Mouse (Mus musculus): Measurements from ENCODE around the gene Dus1l.
"Not testable (repeated sequence)": the region's sequence is repeated elsewhere in the genome, so short reads cannot be mapped to it uniquely, and the experiment has no call there.

Dus1l gene

GRCm38 (mm10) chr11:120795756-120796613 lies at the start of gene Dus1l:
Dus1l (minus strand) TSS chr11:120796403.
- peak; percentile 99 for DNase-seq

- DNase-seq = no peak
These were observed 48.1 kb upstream of the Dus1l start for GRCm38 (mm10) chr11:120844329-120844728.

GRCm38 (mm10) chr11:120833555-120834280 lies 37.5 kb upstream of the Dus1l start:
- no peak for DNase-seq

- DNase-seq = not testable (repeated sequence)
These were observed 36.8 kb upstream of the Dus1l start for GRCm38 (mm10) chr11:120832962-120833361.

GRCm38 (mm10) chr11:120831659-120832440 lies 35.6 kb upstream of the Dus1l start:
- DNase-seq = no peak

- DNase-seq = no peak
These were observed 34.5 kb upstream of the Dus1l start for GRCm38 (mm10) chr11:120830686-120831085.

- no peak for DNase-seq
These were observed 33.7 kb upstream of the Dus1l start for GRCm38 (mm10) chr11:120829757-120830532.

- no peak for DNase-seq
These were observed 32.2 kb upstream of the Dus1l start for GRCm38 (mm10) chr11:120828416-120828815.

GRCm38 (mm10) chr11:120826016-120826953 lies 30.1 kb upstream of the Dus1l start:
- no peak for DNase-seq

- peak; percentile 19 for DNase-seq
These were observed 29.2 kb upstream of the Dus1l start for GRCm38 (mm10) chr11:120825289-120825863.

- no peak for DNase-seq
These were observed 28.6 kb upstream of the Dus1l start for GRCm38 (mm10) chr11:120824787-120825288.

- DNase-seq = peak; percentile 96
These were observed 28.0 kb upstream of the Dus1l start, which contains the start of gene Fasn for GRCm38 (mm10) chr11:120823956-120824786. Fasn (minus strand) TSS chr11:120824547.

GRCm38 (mm10) chr11:120823551-120823947 lies 27.3 kb upstream of the Dus1l start:
- no peak for DNase-seq

- peak; percentile 31 for DNase-seq
These were observed 26.8 kb upstream of the Dus1l start for GRCm38 (mm10) chr11:120822831-120823550.

GRCm38 (mm10) chr11:120822321-120822720 lies 26.1 kb upstream of the Dus1l start:
- DNase-seq = no peak

GRCm38 (mm10) chr11:120821076-120821922 lies 25.1 kb upstream of the Dus1l start:
- no peak for DNase-seq

- DNase-seq = no peak
These were observed 24.3 kb upstream of the Dus1l start for GRCm38 (mm10) chr11:120820546-120820945.

GRCm38 (mm10) chr11:120819556-120819955 lies 23.4 kb upstream of the Dus1l start:
- no peak for DNase-seq
